9 mouse cellular contexts compared by ENCODE assay signal in genomic region chr6:128797936-128798771, GRCm38 (mm10). TPM values are rescaled to one million over a fixed set of nuclear protein-coding genes. Genes with fewer than 3 reads are reported as not detected.
DNase-seq lines count a peak whose midpoint lies in the region; ATAC-seq and TF ChIP-seq lines count a peak whose summit lies in the region.
"Had no signal": no experiment of that assay in that cellular context is flagged by ENCODE, and none has a peak within 500 bp of the region (broad histone marks: within the 10 kb centered on the region; RNA-seq: fewer than 3 reads in every experiment).

No protein-coding gene starts in this region.

- no peak overlapping the region for H3K27ac ChIP-seq in ES-E14 (ENCODE audit: insufficient read depth, low read depth, low read length, poor library complexity, severe bottlenecking)
- H3K27ac ChIP-seq in embryonic facial prominence, embryonic 14.5 days (replicated peaks; ENCODE audit: low read depth, low read length): 0 out of 2 replicates have a peak overlapping the region, but pooled peaks have one; percentile 40
- H3K27ac ChIP-seq in hindbrain, embryonic 15.5 days (replicated peaks): peak overlapping the region; percentile 52

- no peak overlapping the region for H3K9ac ChIP-seq in ES-E14 (ENCODE audit: insufficient read depth, low read depth, low read length, poor library complexity, severe bottlenecking)
- H3K9ac ChIP-seq in embryonic facial prominence, embryonic 14.5 days (ENCODE audit: low read depth, low read length): peak overlapping the region; percentile 75
- H3K9ac ChIP-seq in hindbrain, embryonic 15.5 days: peak overlapping the region; percentile 21

- H3K36me3 ChIP-seq in ES-E14 (ENCODE audit: control insufficient read depth, insufficient read depth, low read length, poor library complexity, severe bottlenecking): no peaks in the 10 kb centered on the region
- no peaks in the 10 kb centered on the region for H3K36me3 ChIP-seq in embryonic facial prominence, embryonic 14.5 days (ENCODE audit: control insufficient read depth, insufficient read depth, low read length)
- H3K36me3 ChIP-seq in hindbrain, embryonic 15.5 days: no peaks in the 10 kb centered on the region

- H3K4me3 ChIP-seq in ES-E14 (ENCODE audit: insufficient read depth in 1 of 2, low read depth in 1 of 2, low read length in 2 of 2, poor library complexity in 1 of 2, severe bottlenecking in 1 of 2): peak overlapping the region; percentile 26 to 53
- H3K4me3 ChIP-seq in embryonic facial prominence, embryonic 14.5 days (ENCODE audit: low read depth, low read length): peak overlapping the region; percentile 61
- peak overlapping the region; percentile 71 for H3K4me3 ChIP-seq in hindbrain, embryonic 15.5 days

- no peak for ATAC-seq in cerebellum, adult (ENCODE audit: insufficient number of reproducible peaks, low FRiP score, low TSS enrichment)
- no peak for ATAC-seq in embryonic facial prominence, embryonic 14.5 days (ENCODE audit: low read depth)
- ATAC-seq in hindbrain, embryonic 15.5 days (ENCODE audit: low FRiP score, low read depth): no peak

- H3K4me1 ChIP-seq in ES-E14 (ENCODE audit: control insufficient read depth in 2 of 2, insufficient read depth in 2 of 2, low read length in 2 of 2, poor library complexity in 1 of 2): peaks cover 1 to 8% of the 10 kb centered on the region in 2 experiments; a peak in 1 of 4 replicates
- H3K4me1 ChIP-seq in embryonic facial prominence, embryonic 14.5 days (ENCODE audit: control insufficient read depth, insufficient read depth, low read length): peaks cover 3% of the 10 kb centered on the region; the same call in 1 of the 2 replicates
- H3K4me1 ChIP-seq in hindbrain, embryonic 15.5 days (replicated peaks): peaks cover 20% of the 10 kb centered on the region

- peak overlapping the region; percentile 58 for H3K4me2 ChIP-seq in embryonic facial prominence, embryonic 14.5 days (ENCODE audit: low read depth, low read length)
- H3K4me2 ChIP-seq in hindbrain, embryonic 15.5 days: peak overlapping the region; percentile 60

- no peaks in the 10 kb centered on the region for H3K27me3 ChIP-seq in embryonic facial prominence, embryonic 14.5 days (replicated peaks; ENCODE audit: control insufficient read depth, insufficient read depth, low read length)
- H3K27me3 ChIP-seq in hindbrain, embryonic 15.5 days: no peaks in the 10 kb centered on the region

- in situ Hi-C loops in ES-E14 (cut with MboI; ENCODE audit: low sequenced_read_pairs in 2 of 2, unreplicated experiment in 2 of 2): loop anchor here in 1 of 2 experiments (5.0 kb wide), 1 partner anchor 36 kb away; no protein-coding TSS in a partner anchor

- no peaks in the 10 kb centered on the region for H3K9me3 ChIP-seq in ES-E14 (ENCODE audit: control insufficient read depth, insufficient read depth, low read depth, low read length)
- H3K9me3 ChIP-seq in embryonic facial prominence, embryonic 14.5 days (ENCODE audit: control insufficient read depth, low read length): no peaks in the 10 kb centered on the region
- H3K9me3 ChIP-seq in hindbrain, embryonic 15.5 days: no peaks in the 10 kb centered on the region

- 13% methylated on average over 15 of the region's 15 CpGs for WGBS in embryonic facial prominence, embryonic 14.5 days
- WGBS in hindbrain, embryonic 15.5 days: 6% methylated on average over 15 of the region's 15 CpGs

- peak; percentile 27 for DNase-seq in cerebellum, adult 11 months
- DNase-seq in ES-E14 (ENCODE audit: low read depth, low spot score): peak; percentile 19
- DNase-seq in embryonic facial prominence, embryonic 14.5 days (ENCODE audit: low spot score): peak; percentile 40
- peak; percentile 20 for DNase-seq in lung, postnatal 10 days
- DNase-seq in skeletal muscle tissue, adult 2 months (ENCODE audit: low read depth, low spot score): peak; percentile 25
- DNase-seq in testis, postnatal 10 days (ENCODE audit: low spot score): no peak

TF ChIP-seq in ES-E14, 5 proteins besides CTCF, POLR2A, EP300 and RAD21:
- TF ChIP-seq HCFC1 (IDR thresholded peaks at IDR 0.05; ENCODE audit: borderline replicate concordance, insufficient read depth, low read length) (no peak), CHD2 (IDR thresholded peaks at IDR 0.05; ENCODE audit: low read depth, low read length) (no peak), ZNF384 (IDR thresholded peaks at IDR 0.05; ENCODE audit: low read depth, low read length) (no peak), MAFK (IDR thresholded peaks at IDR 0.05; ENCODE audit: insufficient read depth, low read depth, low read length) (no peak), ZC3H11A (IDR thresholded peaks at IDR 0.05; ENCODE audit: borderline replicate concordance, low read depth, low read length) (no peak)

RNA-seq across cellular contexts. Expression of gene Klrb1c, which starts 9.1 kb away (rescaled TPM):
- 0.13 TPM in 1 of 2 replicates, not detected in the other for total RNA-seq in ES-E14 (2012; rRNA removed)
- 0.14 TPM in 1 of 2 replicates, not detected in the other for polyA plus RNA-seq in embryonic facial prominence, embryonic 14.5 days (2014; fragmentation: Nextera tagmentation; extraction: Ambion mirVana)
- polyA plus RNA-seq in hindbrain, embryonic 15.5 days (2015; fragmentation: Nextera tagmentation; extraction: Ambion mirVana): 0.12 TPM in 1 of 2 replicates, not detected in the other
- total RNA-seq: left cerebral cortex, postnatal 10 days had no signal

RNA-seq across cellular contexts. Expression of gene Gm44511, which starts 28.0 kb away (rescaled TPM):
- total RNA-seq in ES-E14 (2012; rRNA removed): not detected in 2 replicates
- polyA plus RNA-seq in embryonic facial prominence, embryonic 14.5 days (2014; fragmentation: Nextera tagmentation; extraction: Ambion mirVana): 0.42 TPM in 1 of 2 replicates, not detected in the other
- not detected in 2 replicates for polyA plus RNA-seq in hindbrain, embryonic 15.5 days (2015; fragmentation: Nextera tagmentation; extraction: Ambion mirVana)
- total RNA-seq: left cerebral cortex, postnatal 10 days had no signal

RNA-seq across cellular contexts. Expression of gene Klrb1b, which starts 28.0 kb away (rescaled TPM):
- total RNA-seq in ES-E14 (2012; rRNA removed): not detected in 2 replicates
- polyA plus RNA-seq in embryonic facial prominence, embryonic 14.5 days (2014; fragmentation: Nextera tagmentation; extraction: Ambion mirVana): 0.39 TPM in 1 of 2 replicates, not detected in the other
- not detected in 2 replicates for polyA plus RNA-seq in hindbrain, embryonic 15.5 days (2015; fragmentation: Nextera tagmentation; extraction: Ambion mirVana)
- total RNA-seq: left cerebral cortex, postnatal 10 days had no signal
